Mouse (Mus musculus): ENCODE measurements around the gene Olfr1255. TPM values are rescaled to one million over a fixed set of nuclear protein-coding genes. Genes with fewer than 3 reads are reported as not detected.

Olfr1255 gene
- polyA plus RNA-seq (2012; rRNA removed) (not detected in 2 replicates), polyA plus RNA-seq (2014; fragmentation: Nextera tagmentation; extraction: Ambion mirVana) (not detected in 2 replicates)

- ATAC-seq (ENCODE audit: insufficient read depth) = no peak
- no peak within 1 kb of the TSS for H3K9ac ChIP-seq (replicated peaks)
- no peaks in the 10 kb centered on the region for H3K9me3 ChIP-seq (ENCODE audit: control insufficient read depth, low read length)
- H3K4me2 ChIP-seq (ENCODE audit: low read depth) = no peak within 1 kb of the TSS
- H3K4me1 ChIP-seq (replicated peaks; ENCODE audit: control insufficient read depth in 2 of 2, insufficient read depth in 2 of 2, low read length in 1 of 2) = no peaks in the 10 kb centered on the region
- H3K36me3 ChIP-seq (replicated peaks; ENCODE audit: control insufficient read depth, insufficient read depth, low read depth) = no peaks in the 10 kb centered on the region
- TF ChIP-seq CTCF (IDR thresholded peaks at IDR 0.05; ENCODE audit: low read depth) = no peak
- WGBS (ENCODE audit: insufficient replicate concordance) = 58% methylated on average over 3 of the region's 3 CpGs
- H3K27ac ChIP-seq = no peak within 1 kb of the TSS
- H3K27me3 ChIP-seq (ENCODE audit: control insufficient read depth, insufficient read depth, low read length) = no peaks in the 10 kb centered on the region
- H3K4me3 ChIP-seq (ENCODE audit: insufficient read depth in 1 of 2, low read depth in 2 of 2, low read length in 2 of 2) = no peak within 1 kb of the TSS
- no peak for DNase-seq (ENCODE audit: low read depth in 3 of 3, low spot score in 3 of 3)
Measured at GRCm38 (mm10) chr2:89811751-89812150, at the start of gene Olfr1255. Olfr1255 (plus strand) TSS chr2:89812051.

GRCm38 (mm10) chr2:89793519-89793918 is 18.3 kb upstream of the Olfr1255 start, which contains the start of gene Olfr1254:
Olfr1254 (minus strand) TSS chr2:89793619.
- Histone ChIP-seq H3K4me3 (ENCODE audit: insufficient read depth in 1 of 2, low read depth in 2 of 2, low read length in 2 of 2) (no peak within 1 kb of the TSS), H3K4me1 (replicated peaks; ENCODE audit: control insufficient read depth in 2 of 2, insufficient read depth in 2 of 2, low read length in 1 of 2) (no peaks in the 10 kb centered on the region), H3K9ac (replicated peaks) (no peak within 1 kb of the TSS), H3K27ac (no peak within 1 kb of the TSS), H3K27me3 (ENCODE audit: control insufficient read depth, insufficient read depth, low read length) (no peaks in the 10 kb centered on the region), H3K36me3 (replicated peaks; ENCODE audit: control insufficient read depth, insufficient read depth, low read depth) (no peaks in the 10 kb centered on the region), H3K4me2 (ENCODE audit: low read depth) (no peak within 1 kb of the TSS), H3K9me3 (ENCODE audit: control insufficient read depth, low read length) (no peaks in the 10 kb centered on the region)
- DNase-seq (ENCODE audit: low read depth in 3 of 3, low spot score in 3 of 3) = no peak
- TF ChIP-seq EP300 (IDR thresholded peaks at IDR 0.05; ENCODE audit: low read depth) (no peak), CTCF (IDR thresholded peaks at IDR 0.05; ENCODE audit: low read depth) (no peak)
- no peak for ATAC-seq (ENCODE audit: insufficient read depth)

GRCm38 (mm10) chr2:89799583-89799982 is 12.3 kb upstream of the Olfr1255 start:
- ATAC-seq (ENCODE audit: insufficient read depth) (no peak), DNase-seq (ENCODE audit: low read depth in 3 of 3, low spot score in 3 of 3) (no peak)
- Histone ChIP-seq H3K4me2 (ENCODE audit: low read depth) (no peak overlapping the region), H3K36me3 (replicated peaks; ENCODE audit: control insufficient read depth, insufficient read depth, low read depth) (no peaks in the 10 kb centered on the region), H3K9me3 (ENCODE audit: control insufficient read depth, low read length) (no peaks in the 10 kb centered on the region), H3K9ac (replicated peaks) (no peak overlapping the region), H3K27me3 (ENCODE audit: control insufficient read depth, insufficient read depth, low read length) (no peaks in the 10 kb centered on the region), H3K4me3 (ENCODE audit: insufficient read depth in 1 of 2, low read depth in 2 of 2, low read length in 2 of 2) (no peak overlapping the region), H3K27ac (no peak overlapping the region), H3K4me1 (replicated peaks; ENCODE audit: control insufficient read depth in 2 of 2, insufficient read depth in 2 of 2, low read length in 1 of 2) (no peaks in the 10 kb centered on the region)
- 77% methylated on average over 3 of the region's 3 CpGs for WGBS (ENCODE audit: insufficient replicate concordance)
- TF ChIP-seq CTCF (IDR thresholded peaks at IDR 0.05; ENCODE audit: low read depth) = no peak
- no peak for TF ChIP-seq EP300 (IDR thresholded peaks at IDR 0.05; ENCODE audit: low read depth)

GRCm38 (mm10) chr2:89810751-89811150 is 1.1 kb upstream of the Olfr1255 start:
- 45% methylated on average over 2 of the region's 2 CpGs for WGBS (ENCODE audit: insufficient replicate concordance)
- no peaks in the 10 kb centered on the region for H3K36me3 ChIP-seq (replicated peaks; ENCODE audit: control insufficient read depth, insufficient read depth, low read depth)
- no peak overlapping the region for H3K27ac ChIP-seq
- H3K4me3 ChIP-seq (ENCODE audit: insufficient read depth in 1 of 2, low read depth in 2 of 2, low read length in 2 of 2) = no peak overlapping the region
- DNase-seq (ENCODE audit: low read depth in 3 of 3, low spot score in 3 of 3) (no peak), ATAC-seq (ENCODE audit: insufficient read depth) (no peak)
- H3K9ac ChIP-seq (replicated peaks) = no peak overlapping the region
- no peaks in the 10 kb centered on the region for H3K27me3 ChIP-seq (ENCODE audit: control insufficient read depth, insufficient read depth, low read length)
- H3K4me1 ChIP-seq (replicated peaks; ENCODE audit: control insufficient read depth in 2 of 2, insufficient read depth in 2 of 2, low read length in 1 of 2) = no peaks in the 10 kb centered on the region
- H3K9me3 ChIP-seq (ENCODE audit: control insufficient read depth, low read length) = no peaks in the 10 kb centered on the region
- no peak overlapping the region for H3K4me2 ChIP-seq (ENCODE audit: low read depth)
- no peak for TF ChIP-seq EP300 (IDR thresholded peaks at IDR 0.05; ENCODE audit: low read depth)
- TF ChIP-seq CTCF (IDR thresholded peaks at IDR 0.05; ENCODE audit: low read depth) = no peak

GRCm38 (mm10) chr2:89820216-89820615 is 8.4 kb downstream of the Olfr1255 start:
- no peaks in the 10 kb centered on the region for H3K36me3 ChIP-seq (replicated peaks; ENCODE audit: control insufficient read depth, insufficient read depth, low read depth)
- TF ChIP-seq CTCF (IDR thresholded peaks at IDR 0.05; ENCODE audit: low read depth) (no peak), EP300 (IDR thresholded peaks at IDR 0.05; ENCODE audit: low read depth) (no peak)
- ATAC-seq (ENCODE audit: insufficient read depth) (no peak), DNase-seq (ENCODE audit: low read depth in 3 of 3, low spot score in 3 of 3) (no peak)
- no peak overlapping the region for H3K27ac ChIP-seq
- no peak overlapping the region for H3K9ac ChIP-seq (replicated peaks)
- no peaks in the 10 kb centered on the region for H3K4me1 ChIP-seq (replicated peaks; ENCODE audit: control insufficient read depth in 2 of 2, insufficient read depth in 2 of 2, low read length in 1 of 2)
- whole genome bisulfite sequencing (ENCODE audit: insufficient replicate concordance) = 44% methylated on average over 1 of the region's 1 CpGs
- H3K9me3 ChIP-seq (ENCODE audit: control insufficient read depth, low read length) = no peaks in the 10 kb centered on the region; the same call in 1 of the 2 replicates
- H3K4me3 ChIP-seq (ENCODE audit: insufficient read depth in 1 of 2, low read depth in 2 of 2, low read length in 2 of 2) = no peak overlapping the region
- no peaks in the 10 kb centered on the region for H3K27me3 ChIP-seq (ENCODE audit: control insufficient read depth, insufficient read depth, low read length)
- H3K4me2 ChIP-seq (ENCODE audit: low read depth) = no peak overlapping the region
